Mouse (Mus musculus) CD4-positive, CD25-positive, alpha-beta regulatory T cell, adult 4 months (primary cell): Measurements from ENCODE around the gene Msl3l2. TPM values are rescaled to one million over a fixed set of nuclear protein-coding genes. Genes with fewer than 3 reads are reported as not detected.

Experiments used
- polyA plus RNA-seq, 2 experiments: library from polyadenylated mRNA; unstranded; fragments of 100-300 nt; shearing (Covaris generic); gene quantifications; one replicate each; pipeline ENCODE4 v1.2.1; 2017

Gene Msl3l2
- polyA plus RNA-seq, 2 experiments from 2014 or later = 1.0 to 2.5 TPM

Other genes with a start within 250 kb of the Msl3l2 start
- 1 to 10 TPM; 1.9 to 2.4 TPM for gene Tbc1d32, start 121.8 kb downstream of the Msl3l2 start, polyA plus RNA-seq